Mouse (Mus musculus) neural tube, embryonic 13.5 days (tissue): ENCODE results near the gene Kcnh4. TPM values are rescaled to one million over a fixed set of nuclear protein-coding genes. Genes with fewer than 3 reads are reported as not detected.

Experiments used
- ATAC-seq: fragments of 200-750 bp; cut with Nextera tagmentation; 2 replicates; pipeline ENCODE4 v1.8.0; 2017; ENCODE audit warnings: low read depth, mild to moderate bottlenecking, moderate TSS enrichment, moderate library complexity
- H3K27ac ChIP-seq: fragments of 300-500 bp; sonication (generic); replicated peaks from 2 replicates; pipeline ENCODE4 v1.5.1; 2015; ENCODE audit warnings: moderate library complexity, mild to moderate bottlenecking, inconsistent platforms
- H3K27me3 ChIP-seq: fragments of 300-500 bp; sonication (generic); 2 replicates; pipeline ENCODE4 v1.6.1; 2015; ENCODE audit warnings: mild to moderate bottlenecking, inconsistent platforms
- H3K36me3 ChIP-seq: fragments of 300-500 bp; sonication (generic); 2 replicates; pipeline ENCODE4 v1.6.1; 2015; ENCODE audit warnings: mild to moderate bottlenecking, inconsistent platforms
- H3K4me1 ChIP-seq: fragments of 300-500 bp; sonication (generic); replicated peaks from 2 replicates; pipeline ENCODE4 v1.6.1; 2015; ENCODE audit warnings: inconsistent platforms
- H3K4me2 ChIP-seq: fragments of 300-500 bp; sonication (generic); 2 replicates; pipeline ENCODE4 v1.6.1; 2015; ENCODE audit warnings: inconsistent platforms, mild to moderate bottlenecking, moderate library complexity
- H3K4me3 ChIP-seq: fragments of 300-500 bp; sonication (generic); 2 replicates; pipeline ENCODE4 v1.5.1; 2015; ENCODE audit warnings: mild to moderate bottlenecking, inconsistent platforms
- H3K9ac ChIP-seq: fragments of 300-500 bp; sonication (generic); 2 replicates; pipeline ENCODE4 v1.6.1; 2015; ENCODE audit warnings: moderate library complexity, mild to moderate bottlenecking, inconsistent platforms
- H3K9me3 ChIP-seq: fragments of 300-500 bp; sonication (generic); 2 replicates; pipeline ENCODE4 v1.6.1; 2016; ENCODE audit warnings: inconsistent platforms
- WGBS: fragments of 180-500 bp; shearing (Covaris S2); methylation state at CpG from one replicate; pipeline ENCODE4 v1.1.7; 2015; 5-methylcytosine and 5-hydroxymethylcytosine counted together
- polyA plus RNA-seq: library from polyadenylated mRNA; unstranded; fragments of >200 nt; fragmentation: Nextera tagmentation; extraction: Ambion mirVana; gene quantifications from 2 replicates; pipeline ENCODE4 v1.2.1, GENCODE M21; 2015

The Kcnh4 gene
- polyA plus RNA-seq, 1 experiment from 2014 or later, result 4.8 TPM

DNA sequence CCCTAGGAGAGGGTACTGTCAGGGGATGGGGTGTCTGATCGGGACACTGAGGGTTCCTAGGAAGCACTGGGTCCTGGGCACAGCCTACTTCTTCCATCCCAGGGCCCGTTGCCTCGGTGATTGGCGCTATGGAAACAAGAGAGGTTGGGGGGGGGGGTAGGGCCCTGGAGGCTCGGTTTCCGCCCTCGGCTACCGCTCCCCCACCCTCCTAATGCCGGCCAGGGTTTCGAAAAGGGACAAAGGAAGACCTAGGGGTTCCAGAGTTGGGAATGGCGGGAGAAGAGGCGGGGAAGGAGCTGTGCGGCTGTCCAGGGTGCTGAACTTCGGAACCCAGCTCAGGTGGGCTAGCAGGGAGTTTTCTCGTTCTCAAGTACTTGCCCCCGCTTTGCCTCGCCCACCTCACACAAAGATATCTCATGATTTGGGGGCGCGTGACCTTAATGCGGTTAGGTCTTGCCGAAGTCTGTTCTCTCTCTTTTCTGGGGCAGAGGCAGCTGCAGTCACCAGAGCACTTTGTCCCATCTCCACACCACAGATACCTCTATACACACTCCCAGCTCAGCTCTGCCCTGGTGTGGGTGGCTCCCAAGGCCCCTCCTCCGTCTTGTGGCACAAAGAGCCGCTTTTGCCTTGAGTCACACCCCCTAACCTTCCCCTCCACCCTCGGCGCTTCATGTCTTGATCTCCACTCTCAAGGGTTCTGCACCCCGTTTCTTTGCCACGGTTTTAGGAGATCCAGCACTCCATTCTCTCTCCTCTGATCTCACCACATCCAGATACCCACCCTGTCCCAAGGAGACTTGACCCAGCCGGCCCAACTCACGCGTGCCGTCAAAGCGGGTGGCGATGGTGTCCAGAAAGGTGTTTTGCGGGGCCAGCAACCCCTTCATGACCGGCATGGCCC lies 783 bp downstream of the Kcnh4 start:
- peak overlapping the region; percentile 72 for H3K9ac ChIP-seq
- H3K27ac ChIP-seq, result no peak overlapping the region; the same call in 1 of the 2 replicates
- peak overlapping the region; percentile 55 for H3K4me3 ChIP-seq
- ATAC-seq, result peak; percentile 51
- WGBS, result under 1% methylated on average over 35 of the region's 35 CpGs
- H3K4me1 ChIP-seq, result peaks cover 30% of the 10 kb centered on the region
- peaks cover 22% of the 10 kb centered on the region for H3K27me3 ChIP-seq
- peaks cover 9% of the 10 kb centered on the region; the same call in 1 of the 2 replicates for H3K36me3 ChIP-seq
- H3K4me2 ChIP-seq, result peak overlapping the region; percentile 65
- H3K9me3 ChIP-seq, result no peaks in the 10 kb centered on the region

DNA sequence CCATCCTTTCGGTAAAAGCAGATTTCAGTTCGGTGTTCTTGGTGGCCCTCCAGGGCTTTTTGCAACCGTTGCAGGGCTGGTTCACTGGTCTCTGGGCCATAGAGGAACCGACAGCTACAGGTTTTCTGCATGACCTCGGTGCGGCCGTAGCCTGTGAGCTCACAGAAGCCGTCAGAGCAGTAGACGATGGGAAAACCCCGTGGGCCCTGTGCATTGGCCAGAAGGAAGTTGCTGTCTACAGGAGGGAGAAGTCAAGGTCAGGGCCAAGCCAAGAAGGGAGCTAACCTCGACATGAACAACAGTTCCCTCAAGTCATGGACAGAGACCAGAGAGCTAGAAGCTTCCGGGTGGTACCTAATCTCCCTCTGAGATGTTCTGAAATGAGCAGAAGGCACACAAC lies 2.2 kb downstream of the Kcnh4 start:
- WGBS, result 90% methylated on average over 12 of the region's 12 CpGs
- ATAC-seq, result no peak
- H3K36me3 ChIP-seq, result peaks cover 9% of the 10 kb centered on the region; the same call in 1 of the 2 replicates
- peaks cover 30% of the 10 kb centered on the region for H3K4me1 ChIP-seq
- H3K27ac ChIP-seq, result no peak overlapping the region
- H3K4me3 ChIP-seq, result no peak overlapping the region
- H3K9ac ChIP-seq, result no peak overlapping the region
- peak overlapping the region; percentile 65; the same call in 1 of the 2 replicates for H3K4me2 ChIP-seq
- peaks cover 19% of the 10 kb centered on the region for H3K27me3 ChIP-seq
- H3K9me3 ChIP-seq, result no peaks in the 10 kb centered on the region

DNA sequence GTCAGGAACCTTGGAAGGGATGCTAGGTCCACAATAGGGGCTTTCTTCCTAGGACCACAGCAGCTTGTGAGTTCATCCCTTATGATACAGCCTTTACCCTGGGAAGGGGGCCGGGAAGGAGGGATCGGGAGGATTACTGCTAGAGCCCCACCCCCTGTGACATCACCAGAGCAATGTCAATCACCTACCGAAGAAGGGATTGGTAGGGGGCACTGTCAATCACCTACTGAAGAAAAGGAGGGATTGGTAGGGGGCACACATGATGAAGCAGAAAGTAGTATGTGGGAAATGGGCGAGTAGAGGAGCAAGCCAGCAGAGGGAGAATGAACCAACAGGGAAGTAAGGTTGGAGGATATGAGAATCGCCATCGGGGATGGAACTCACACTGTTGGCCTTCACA lies 3.3 kb downstream of the Kcnh4 start:
- Histone ChIP-seq H3K4me1 (peaks cover 25% of the 10 kb centered on the region), H3K27me3 (peaks cover 20% of the 10 kb centered on the region), H3K27ac (no peak overlapping the region), H3K4me3 (no peak overlapping the region), H3K36me3 (peaks cover 11% of the 10 kb centered on the region), H3K9ac (no peak overlapping the region), H3K4me2 (no peak overlapping the region), H3K9me3 (no peaks in the 10 kb centered on the region)
- WGBS, result 71% methylated on average over 6 of the region's 6 CpGs
- ATAC-seq, result no peak

DNA sequence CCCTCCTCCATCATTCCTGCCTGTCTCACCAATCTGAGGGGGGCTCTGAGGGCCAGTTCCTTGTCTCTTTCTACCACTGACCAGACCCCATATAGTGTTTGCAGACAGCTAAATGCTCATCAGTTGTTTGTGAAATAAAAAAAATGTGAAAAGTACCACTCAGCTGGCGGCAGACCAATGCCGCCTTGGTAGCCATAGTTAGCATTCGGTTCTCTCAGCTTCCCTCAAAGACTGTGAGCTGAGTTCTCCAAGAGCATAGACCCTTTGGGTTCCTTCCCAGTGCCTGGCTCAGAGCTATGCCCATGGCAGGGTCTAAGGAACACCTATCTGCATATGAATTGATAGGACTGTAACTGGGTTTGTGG lies 5.1 kb downstream of the Kcnh4 start:
- WGBS, result 89% methylated on average over 3 of the region's 3 CpGs

DNA sequence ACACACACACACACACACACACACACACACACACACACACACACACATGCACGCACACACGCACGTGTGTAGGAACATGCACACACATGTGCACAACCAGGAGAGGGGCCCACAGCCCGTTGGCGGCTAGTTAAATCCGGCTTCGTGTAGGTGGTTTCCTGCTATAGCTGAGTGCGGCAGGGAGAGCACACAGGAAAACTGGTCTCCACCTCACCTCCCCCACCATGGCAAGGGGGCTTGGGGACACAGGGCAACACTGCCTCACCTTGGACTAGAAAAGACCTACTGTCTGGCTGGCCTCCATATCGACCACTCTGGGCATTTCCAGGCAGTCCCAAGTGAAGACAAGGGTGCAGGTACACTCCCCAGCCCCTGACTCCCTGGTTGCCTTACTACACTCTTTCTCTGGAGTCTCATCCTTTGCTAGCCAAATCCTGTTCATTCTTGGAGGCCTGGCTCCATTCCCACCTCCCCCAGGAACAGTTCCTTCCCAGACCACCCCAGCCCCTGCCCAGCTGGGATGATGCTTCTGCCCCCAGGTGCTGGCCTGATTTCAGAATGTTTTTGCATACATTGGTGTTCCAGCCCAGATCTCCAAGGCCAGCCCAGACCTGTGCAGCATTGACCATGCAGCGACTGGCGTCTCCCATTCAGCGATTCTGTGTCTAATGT lies 5.6 kb downstream of the Kcnh4 start:
- Histone ChIP-seq H3K4me2 (no peak overlapping the region), H3K27ac (no peak overlapping the region), H3K9ac (no peak overlapping the region), H3K36me3 (peaks cover 22% of the 10 kb centered on the region), H3K4me1 (peaks cover 12% of the 10 kb centered on the region), H3K9me3 (no peaks in the 10 kb centered on the region), H3K4me3 (no peak overlapping the region), H3K27me3 (peaks cover 30% of the 10 kb centered on the region)
- no peak for ATAC-seq
- WGBS, result 90% methylated on average over 12 of the region's 12 CpGs

More for the DNA sequence above, 5.1 kb downstream of the Kcnh4 start:
- no peaks in the 10 kb centered on the region for H3K9me3 ChIP-seq
- H3K4me3 ChIP-seq, result no peak overlapping the region
- peaks cover 17% of the 10 kb centered on the region for H3K4me1 ChIP-seq
- H3K36me3 ChIP-seq, result peaks cover 18% of the 10 kb centered on the region
- H3K27ac ChIP-seq, result no peak overlapping the region
- H3K4me2 ChIP-seq, result no peak overlapping the region
- peaks cover 28% of the 10 kb centered on the region for H3K27me3 ChIP-seq
- no peak for ATAC-seq
- H3K9ac ChIP-seq, result no peak overlapping the region

DNA sequence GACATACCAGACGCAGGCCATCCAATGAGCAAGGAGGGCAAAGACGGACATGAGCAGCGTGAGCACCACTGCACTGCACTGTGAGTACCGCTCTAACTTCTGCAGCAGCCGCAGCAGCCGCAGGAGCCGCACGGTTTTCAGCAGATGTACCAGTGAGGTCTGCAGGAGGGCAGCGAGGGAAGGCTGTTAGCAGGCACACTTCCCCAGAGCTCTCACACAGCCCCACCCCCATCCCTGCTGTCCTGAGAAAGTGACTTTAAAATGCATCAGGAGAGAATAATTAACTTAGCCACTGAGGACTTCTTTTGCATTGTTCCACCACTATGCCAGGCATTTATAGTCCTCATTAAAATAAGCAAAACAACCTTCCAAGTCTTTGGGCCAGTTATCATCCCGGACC lies 7.4 kb downstream of the Kcnh4 start:
- ATAC-seq, result no peak
- no peak overlapping the region for H3K9ac ChIP-seq
- no peaks in the 10 kb centered on the region for H3K9me3 ChIP-seq
- 16% methylated on average over 10 of the region's 10 CpGs for WGBS
- H3K4me1 ChIP-seq, result peaks cover 4% of the 10 kb centered on the region; the same call in 1 of the 2 replicates
- H3K36me3 ChIP-seq, result peaks cover 22% of the 10 kb centered on the region
- H3K27ac ChIP-seq, result no peak overlapping the region
- H3K4me2 ChIP-seq, result no peak overlapping the region
- H3K27me3 ChIP-seq, result peaks cover 32% of the 10 kb centered on the region
- no peak overlapping the region for H3K4me3 ChIP-seq

DNA sequence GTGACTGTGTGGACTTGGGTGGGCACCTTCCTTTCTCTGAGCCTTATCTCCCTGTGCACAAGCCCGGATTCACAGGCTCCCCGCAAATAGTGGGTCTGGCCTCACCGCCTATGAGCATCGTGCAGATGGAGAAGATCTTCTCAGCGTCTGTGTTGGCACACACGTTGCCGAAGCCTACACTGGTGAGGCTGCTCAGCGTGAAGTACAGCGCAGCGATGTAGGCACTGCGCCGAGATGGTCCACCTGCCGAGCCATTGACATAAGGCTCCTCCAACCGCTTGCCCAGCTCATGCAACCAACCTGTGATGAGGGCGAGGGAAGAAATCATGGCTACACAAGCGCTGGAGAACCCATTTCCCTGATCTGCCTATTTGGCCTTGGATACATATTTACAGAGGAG lies 9.6 kb downstream of the Kcnh4 start:
- peaks cover 21% of the 10 kb centered on the region for H3K36me3 ChIP-seq
- no peak overlapping the region for H3K4me2 ChIP-seq
- no peak overlapping the region for H3K9ac ChIP-seq
- no peak overlapping the region for H3K4me3 ChIP-seq
- WGBS, result 87% methylated on average over 16 of the region's 16 CpGs
- no peak for ATAC-seq
- peaks cover 4% of the 10 kb centered on the region; the same call in 1 of the 2 replicates for H3K4me1 ChIP-seq
- no peaks in the 10 kb centered on the region for H3K9me3 ChIP-seq
- no peak overlapping the region for H3K27ac ChIP-seq
- peaks cover 28% of the 10 kb centered on the region for H3K27me3 ChIP-seq

DNA sequence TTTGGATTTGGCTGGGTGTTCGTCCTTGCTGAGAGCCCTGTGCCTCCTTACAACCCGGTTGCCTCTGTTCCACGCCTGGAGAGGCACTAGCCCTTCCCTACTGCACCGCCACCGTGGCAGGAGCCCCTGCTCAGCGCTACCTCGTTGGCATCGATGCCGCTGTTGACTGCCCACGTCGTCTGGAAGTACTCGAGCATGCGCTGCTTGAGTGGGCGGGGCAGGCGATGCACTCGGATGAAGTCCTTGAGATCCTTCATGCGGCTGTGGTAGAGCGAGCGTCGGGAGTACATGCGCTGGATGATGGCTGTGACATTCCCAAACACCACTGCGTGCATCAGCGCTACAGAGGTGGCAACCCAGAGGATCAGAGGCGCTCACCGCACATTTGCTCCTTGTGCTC lies 10.3 kb downstream of the Kcnh4 start:
- Histone ChIP-seq H3K4me1 (peaks cover 4% of the 10 kb centered on the region; the same call in 1 of the 2 replicates), H3K4me2 (no peak overlapping the region), H3K27ac (no peak overlapping the region), H3K4me3 (no peak overlapping the region), H3K27me3 (peaks cover 28% of the 10 kb centered on the region), H3K36me3 (peaks cover 15% of the 10 kb centered on the region), H3K9ac (no peak overlapping the region), H3K9me3 (no peaks in the 10 kb centered on the region)
- ATAC-seq, result no peak
- 52% methylated on average over 25 of the region's 25 CpGs for WGBS

DNA sequence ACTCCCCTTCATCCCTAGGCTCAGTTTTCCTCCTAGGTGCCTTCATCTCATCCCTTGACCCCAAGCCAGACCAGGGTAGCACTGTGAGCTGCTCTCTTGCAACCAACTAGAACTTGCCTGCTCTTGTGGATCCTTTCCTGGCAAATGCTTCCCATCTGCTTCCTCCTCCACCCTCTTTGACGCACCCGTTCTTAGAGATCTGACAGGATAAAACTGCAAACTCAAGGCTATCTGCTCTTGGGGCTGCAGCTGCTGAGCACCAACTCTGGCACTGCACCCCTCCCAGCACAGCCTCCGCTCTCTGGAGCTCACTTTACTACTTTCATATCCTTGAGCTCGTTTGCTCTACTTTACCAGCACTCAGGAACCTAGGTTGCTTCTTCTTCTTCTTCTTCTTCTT lies 11.1 kb downstream of the Kcnh4 start:
- H3K27me3 ChIP-seq, result peaks cover 28% of the 10 kb centered on the region
- peaks cover 13% of the 10 kb centered on the region; the same call in 1 of the 2 replicates for H3K36me3 ChIP-seq
- H3K4me1 ChIP-seq, result peaks cover 4% of the 10 kb centered on the region; the same call in 1 of the 2 replicates
- no peak overlapping the region for H3K4me3 ChIP-seq
- no peak overlapping the region for H3K9ac ChIP-seq
- no peaks in the 10 kb centered on the region for H3K9me3 ChIP-seq
- ATAC-seq, result no peak
- H3K27ac ChIP-seq, result no peak overlapping the region
- 81% methylated on average over 4 of the region's 4 CpGs for WGBS
- no peak overlapping the region for H3K4me2 ChIP-seq

DNA sequence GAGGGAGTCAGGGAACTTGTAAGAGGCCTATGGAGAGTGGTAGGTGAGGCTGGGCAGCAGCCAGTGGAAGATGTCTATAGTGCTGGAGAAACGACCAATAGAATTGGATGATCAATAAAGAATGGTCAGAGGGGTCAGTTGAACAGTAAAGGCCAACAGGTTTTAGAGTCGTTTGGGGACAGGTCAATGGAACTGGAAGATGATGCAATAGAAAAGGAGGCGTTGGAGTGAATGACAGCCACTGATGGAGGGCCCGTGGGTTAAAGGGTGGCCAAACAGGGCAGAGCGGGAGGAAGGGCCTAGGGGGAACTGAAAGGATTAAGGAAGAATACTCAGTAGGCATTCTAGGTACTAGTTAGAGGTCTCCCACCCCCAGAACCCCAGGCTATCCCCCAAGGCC lies 12.6 kb downstream of the Kcnh4 start:
- Histone ChIP-seq H3K4me3 (no peak overlapping the region), H3K36me3 (peaks cover 13% of the 10 kb centered on the region; the same call in 1 of the 2 replicates)

DNA sequence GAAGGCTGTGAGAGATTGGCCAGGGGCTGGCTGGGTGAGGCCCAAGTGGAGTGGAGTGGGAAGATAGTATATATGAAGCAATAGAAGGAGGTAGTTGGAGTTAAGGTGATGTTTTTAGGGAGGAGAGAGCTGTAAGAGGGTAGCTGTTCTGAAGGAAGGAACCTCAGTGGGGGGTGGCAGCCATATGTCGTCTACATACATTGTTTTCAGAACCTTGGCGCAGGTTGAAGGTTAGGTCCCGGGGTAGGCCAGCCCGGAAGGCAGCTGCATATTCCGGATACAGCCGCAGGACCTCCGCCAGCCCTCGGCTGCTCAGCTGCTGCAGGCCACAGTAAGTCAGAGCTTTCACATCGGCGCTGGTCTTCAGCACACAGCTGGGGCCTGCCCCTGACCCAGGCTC lies 13.2 kb downstream of the Kcnh4 start:
- Histone ChIP-seq H3K4me2 (no peak overlapping the region), H3K36me3 (peaks cover 16% of the 10 kb centered on the region), H3K4me1 (no peaks in the 10 kb centered on the region; the same call in 1 of the 2 replicates), H3K27ac (no peak overlapping the region), H3K9me3 (no peaks in the 10 kb centered on the region), H3K4me3 (no peak overlapping the region), H3K9ac (no peak overlapping the region), H3K27me3 (peaks cover 25% of the 10 kb centered on the region)
- WGBS, result 82% methylated on average over 10 of the region's 10 CpGs
- ATAC-seq, result no peak

More for the DNA sequence above, 12.6 kb downstream of the Kcnh4 start:
- H3K4me2 ChIP-seq, result no peak overlapping the region
- no peak overlapping the region for H3K9ac ChIP-seq
- H3K9me3 ChIP-seq, result no peaks in the 10 kb centered on the region
- peaks cover 2% of the 10 kb centered on the region; the same call in 1 of the 2 replicates for H3K4me1 ChIP-seq
- H3K27me3 ChIP-seq, result peaks cover 27% of the 10 kb centered on the region
- no peak overlapping the region for H3K27ac ChIP-seq
- ATAC-seq, result no peak
- WGBS, result 61% methylated on average over 5 of the region's 5 CpGs

DNA sequence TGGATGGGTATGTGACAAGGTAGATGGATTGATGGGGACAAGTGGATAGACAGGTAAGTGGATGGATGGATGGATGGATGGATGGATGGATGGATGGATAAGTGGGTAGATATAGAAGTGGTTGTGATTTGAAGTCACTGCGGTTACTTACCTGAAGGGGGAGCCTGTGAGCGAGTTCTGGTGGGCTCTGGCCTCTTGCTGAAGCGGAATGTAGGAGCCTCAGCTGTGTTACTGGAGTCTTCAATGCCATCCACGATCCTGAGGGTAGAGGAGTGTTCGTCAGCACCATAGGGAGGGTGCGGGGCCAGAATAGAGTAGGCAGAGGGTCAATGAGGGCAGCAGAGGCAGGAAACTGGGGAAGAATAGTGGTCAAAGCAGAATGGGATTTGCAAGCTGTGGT lies 14.7 kb downstream of the Kcnh4 start:
- Histone ChIP-seq H3K4me1 (no peaks in the 10 kb centered on the region; the same call in 1 of the 2 replicates), H3K4me3 (no peak overlapping the region), H3K4me2 (no peak overlapping the region), H3K27ac (no peak overlapping the region), H3K9me3 (no peaks in the 10 kb centered on the region), H3K27me3 (peaks cover 26% of the 10 kb centered on the region), H3K9ac (0 out of 2 replicates have a peak overlapping the region, but pooled peaks have one; percentile 47), H3K36me3 (peaks cover 20% of the 10 kb centered on the region)
- 17% methylated on average over 6 of the region's 6 CpGs for WGBS
- no peak for ATAC-seq
